Mouse (Mus musculus): ENCODE results near the gene Zc3h12d. TPM values are rescaled to one million over a fixed set of nuclear protein-coding genes. Genes with fewer than 3 reads are reported as not detected.
A peak's percentile ranks its signal among the peaks of the same experiment; 100 is the strongest.

Zc3h12d gene
- polyA plus RNA-seq, 1 experiment from 2014 or later, result 1.2 TPM

Small RNAs within 50 kb of the gene (microRNA-seq; reads per million reads assigned to microRNA genes)
- gene Mir5104, result 12.6 reads per million, percentile 31 among the genes with 10 or more reads in this experiment

Other genes with a start within 250 kb of the Zc3h12d start
- gene Lrp11, start 242.7 kb upstream of the Zc3h12d start, polyA plus RNA-seq (2015; fragmentation: Nextera tagmentation; extraction: Ambion mirVana), result 0.29 and 0.38 TPM in 2 replicates
- gene Nup43, start 165.0 kb upstream of the Zc3h12d start, polyA plus RNA-seq (2015; fragmentation: Nextera tagmentation; extraction: Ambion mirVana), result 17.4 and 20.8 TPM in 2 replicates
- 83.3 and 94.3 TPM in 2 replicates for gene Pcmt1, start 151.3 kb upstream of the Zc3h12d start, polyA plus RNA-seq (2015; fragmentation: Nextera tagmentation; extraction: Ambion mirVana)
- 2.4 and 2.5 TPM in 2 replicates for gene Lats1, start 151.3 kb upstream of the Zc3h12d start, polyA plus RNA-seq (2015; fragmentation: Nextera tagmentation; extraction: Ambion mirVana)
- gene Katna1, start 106.5 kb upstream of the Zc3h12d start, polyA plus RNA-seq (2015; fragmentation: Nextera tagmentation; extraction: Ambion mirVana), result 27.0 and 29.2 TPM in 2 replicates
- gene Ginm1, start 39.6 kb upstream of the Zc3h12d start, polyA plus RNA-seq (2015; fragmentation: Nextera tagmentation; extraction: Ambion mirVana), result 26.6 and 27.1 TPM in 2 replicates
- gene Ppil4, start 39.6 kb upstream of the Zc3h12d start, polyA plus RNA-seq (2015; fragmentation: Nextera tagmentation; extraction: Ambion mirVana), result 20.2 and 21.5 TPM in 2 replicates
- gene Tab2, start 123.8 kb downstream of the Zc3h12d start, polyA plus RNA-seq (2015; fragmentation: Nextera tagmentation; extraction: Ambion mirVana), result 8.3 and 8.4 TPM in 2 replicates